Mouse (Mus musculus): ENCODE measurements around the gene Hist2h2aa2.
"Not testable (repeated sequence)": the region's sequence is repeated elsewhere in the genome, so short reads cannot be mapped to it uniquely, and the experiment has no call there.

The Hist2h2aa2 gene

GRCm38 (mm10) chr3:96236834-96237334 lies 3.2 kb downstream of the Hist2h2aa2 start:
- DNase-seq (ENCODE audit: low spot score in 2 of 2): no peak

- no peak for DNase-seq (ENCODE audit: low spot score in 2 of 2)
These were observed 4.2 kb downstream of the Hist2h2aa2 start for GRCm38 (mm10) chr3:96235836-96236235.

DNA sequence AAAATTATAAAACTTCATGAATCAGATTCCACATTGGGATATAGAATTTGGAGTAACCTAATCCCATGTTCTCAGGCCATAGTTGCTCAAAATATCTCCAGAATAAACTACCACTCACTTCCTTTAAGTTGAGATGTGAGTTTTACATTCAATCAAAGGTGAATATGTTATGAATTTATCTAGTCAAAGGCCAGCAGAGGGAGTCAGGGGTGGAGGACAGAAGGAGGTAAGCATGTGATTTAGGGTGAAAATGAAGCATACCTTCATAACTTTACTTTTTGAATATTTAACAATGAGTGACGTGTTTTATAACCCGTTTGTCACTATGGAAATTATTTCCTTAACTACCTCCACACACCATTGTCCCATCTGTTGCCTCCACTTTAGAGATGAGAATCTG lies 5.2 kb downstream of the Hist2h2aa2 start:
- no peak for DNase-seq (ENCODE audit: low spot score in 2 of 2)

- DNase-seq (ENCODE audit: low spot score in 2 of 2): no peak
These were observed 8.3 kb downstream of the Hist2h2aa2 start for GRCm38 (mm10) chr3:96231758-96232120.

GRCm38 (mm10) chr3:96230910-96231757 lies 8.9 kb downstream of the Hist2h2aa2 start:
- no peak for DNase-seq (ENCODE audit: low spot score in 2 of 2)

DNA sequence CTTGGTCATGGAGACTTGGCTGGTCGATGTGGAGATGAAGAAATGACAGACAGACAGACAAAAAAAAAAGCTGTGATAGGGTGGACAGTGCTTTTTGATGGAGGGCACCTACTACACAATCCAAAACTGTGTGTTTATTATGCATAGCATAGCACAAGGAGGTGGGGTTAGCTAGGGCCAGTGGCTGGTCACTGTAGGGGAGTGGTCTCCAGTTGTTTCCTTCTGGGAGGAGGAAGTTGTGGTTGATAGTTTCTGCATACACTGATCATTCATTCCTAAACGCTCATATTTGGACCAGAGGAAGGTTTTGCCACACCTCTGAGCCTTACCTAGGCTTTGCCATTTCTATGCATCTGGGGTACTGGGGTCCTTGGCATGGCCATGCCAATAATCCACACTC lies 9.7 kb downstream of the Hist2h2aa2 start:
- DNase-seq (ENCODE audit: low spot score in 2 of 2): no peak

- no peak for DNase-seq (ENCODE audit: low spot score in 2 of 2)
These were observed 11.2 kb downstream of the Hist2h2aa2 start for GRCm38 (mm10) chr3:96228828-96229227.

DNA sequence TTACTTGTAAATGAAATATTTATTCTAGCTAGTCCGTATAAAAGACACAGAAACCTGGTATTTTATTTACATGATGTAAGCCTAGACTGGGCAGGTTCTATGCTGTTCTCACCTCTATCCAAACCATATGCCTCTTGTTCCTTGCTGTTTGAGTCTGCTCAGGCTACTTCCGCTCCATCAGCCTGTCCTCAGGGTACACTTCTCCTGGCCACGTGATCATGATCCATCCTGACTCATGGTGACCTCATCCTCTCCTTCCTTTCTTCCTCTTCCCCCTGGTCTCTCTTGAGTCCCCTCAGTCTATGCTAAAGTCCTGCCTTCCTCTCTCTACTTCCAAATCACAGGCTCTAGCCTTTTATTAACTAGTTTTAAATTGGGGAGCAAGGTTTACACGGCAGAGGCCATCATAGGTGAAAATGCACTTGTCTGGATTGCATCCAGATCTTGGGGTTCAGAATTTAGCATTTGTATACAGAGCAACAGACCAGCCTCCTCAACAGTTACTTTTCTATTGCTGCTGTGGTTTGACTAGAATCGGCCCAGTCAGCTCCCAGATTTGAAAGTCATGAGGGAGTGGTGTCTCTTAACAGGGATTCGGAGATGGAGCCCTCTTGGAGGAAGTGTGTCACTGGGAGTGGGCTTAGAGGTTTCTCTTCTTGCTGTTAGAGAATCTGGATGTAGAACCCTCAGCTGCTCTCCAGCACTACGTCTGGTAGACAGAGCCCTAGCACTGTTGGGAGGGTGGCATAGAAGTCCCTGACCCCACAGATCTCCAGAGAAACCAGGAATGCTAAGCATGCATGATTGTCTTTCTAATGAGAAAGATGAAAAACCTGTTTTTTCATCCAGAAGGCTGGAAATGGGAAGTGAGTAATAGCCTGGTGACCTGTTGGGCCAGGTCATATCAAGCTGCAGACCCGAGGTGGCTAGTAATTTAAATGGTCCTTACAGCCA lies 13.1 kb downstream of the Hist2h2aa2 start:
- no peak for DNase-seq (ENCODE audit: low spot score in 2 of 2)

DNA sequence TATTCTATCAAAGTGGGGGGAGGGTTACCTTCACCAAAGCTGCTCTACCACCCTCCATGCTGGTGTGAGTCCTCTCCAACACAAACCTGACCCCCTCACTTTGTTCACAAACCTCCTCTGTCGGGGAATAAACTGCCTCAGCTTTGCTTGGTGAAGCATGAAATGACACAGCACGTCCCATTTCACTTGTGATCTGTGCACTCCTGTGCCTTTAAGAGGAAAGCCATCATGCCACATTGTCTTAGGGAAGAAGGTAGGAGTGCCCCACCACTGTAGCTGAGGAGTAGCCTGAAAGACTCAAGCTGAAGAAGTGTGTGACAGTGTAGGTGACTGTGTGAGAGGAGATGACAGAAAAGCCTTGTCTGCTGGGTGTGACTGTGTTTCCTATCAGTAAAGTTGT lies 14.7 kb downstream of the Hist2h2aa2 start:
- DNase-seq (ENCODE audit: low spot score in 2 of 2): no peak

- DNase-seq (ENCODE audit: low spot score in 2 of 2): no peak
These were observed 17.3 kb downstream of the Hist2h2aa2 start for GRCm38 (mm10) chr3:96222774-96223173.

GRCm38 (mm10) chr3:96221640-96222038 lies 18.4 kb downstream of the Hist2h2aa2 start:
- peak; percentile 18 to 28 for DNase-seq (ENCODE audit: low spot score in 2 of 2)

DNA sequence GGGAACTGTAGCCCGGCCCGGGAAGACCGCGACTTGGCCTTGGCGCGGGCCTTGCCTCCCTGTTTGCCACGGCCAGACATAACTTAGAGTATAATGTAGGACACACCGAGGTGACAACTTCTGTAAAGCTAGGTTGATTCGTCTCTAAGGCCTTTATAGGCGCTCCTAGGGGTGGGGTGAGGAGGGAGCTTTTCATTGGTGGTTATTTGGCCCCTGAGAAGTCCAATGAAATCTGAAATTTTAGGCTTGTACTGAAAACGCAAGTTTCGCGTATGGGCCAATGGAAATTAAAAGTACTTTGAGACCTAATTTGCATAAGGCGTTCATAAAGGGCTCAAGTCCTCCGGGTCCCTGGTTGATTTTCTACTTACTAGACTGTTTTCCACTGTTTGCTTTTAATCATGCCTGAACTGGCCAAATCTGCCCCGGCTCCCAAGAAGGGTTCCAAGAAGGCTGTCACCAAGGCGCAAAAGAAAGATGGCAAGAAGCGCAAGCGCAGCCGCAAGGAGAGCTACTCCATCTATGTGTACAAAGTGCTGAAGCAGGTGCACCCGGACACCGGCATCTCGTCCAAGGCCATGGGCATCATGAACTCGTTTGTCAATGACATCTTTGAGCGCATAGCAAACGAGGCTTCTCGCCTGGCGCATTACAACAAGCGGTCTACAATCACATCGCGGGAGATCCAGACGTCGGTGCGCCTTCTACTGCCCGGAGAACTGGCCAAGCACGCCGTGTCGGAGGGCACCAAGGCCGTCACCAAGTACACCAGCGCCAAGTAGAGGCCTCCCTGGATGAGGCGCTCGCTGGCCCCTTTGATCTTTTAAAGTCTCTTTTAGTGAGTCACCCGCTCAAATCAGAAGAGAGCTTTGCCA lies 19.1 kb downstream of the Hist2h2aa2 start, which contains the start of the genes Hist2h2ac and Hist2h2be:
Hist2h2ac (minus strand) TSS at position 116 of the 875 bp plus-strand sequence.
Hist2h2be (plus strand) TSS at position 355 of the 875 bp plus-strand sequence.
- DNase-seq (ENCODE audit: low spot score in 2 of 2): peak; percentile 78 to 83

DNA sequence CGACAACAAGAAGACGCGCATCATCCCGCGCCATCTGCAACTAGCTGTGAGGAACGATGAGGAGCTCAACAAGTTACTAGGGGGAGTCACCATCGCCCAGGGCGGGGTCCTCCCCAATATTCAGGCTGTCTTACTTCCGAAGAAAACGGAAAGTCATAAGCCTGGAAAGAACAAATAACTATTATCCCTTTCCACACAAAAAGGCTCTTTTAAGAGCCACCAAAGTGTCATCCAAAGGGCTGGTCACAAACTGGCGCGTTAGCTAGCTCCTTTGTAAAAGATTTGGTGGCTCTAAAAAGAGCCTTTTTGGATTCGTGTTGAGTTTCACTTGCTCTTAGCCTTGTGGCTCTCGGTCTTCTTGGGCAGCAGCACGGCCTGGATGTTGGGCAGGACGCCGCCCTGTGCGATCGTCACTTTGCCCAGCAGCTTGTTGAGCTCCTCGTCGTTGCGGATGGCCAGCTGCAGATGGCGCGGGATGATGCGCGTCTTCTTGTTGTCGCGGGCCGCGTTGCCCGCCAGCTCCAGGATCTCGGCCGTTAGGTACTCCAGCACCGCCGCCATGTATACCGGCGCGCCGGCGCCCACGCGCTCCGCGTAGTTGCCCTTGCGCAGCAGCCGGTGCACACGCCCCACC lies 19.8 kb downstream of the Hist2h2aa2 start:
- DNase-seq (ENCODE audit: low spot score in 2 of 2): not testable (repeated sequence)

DNA sequence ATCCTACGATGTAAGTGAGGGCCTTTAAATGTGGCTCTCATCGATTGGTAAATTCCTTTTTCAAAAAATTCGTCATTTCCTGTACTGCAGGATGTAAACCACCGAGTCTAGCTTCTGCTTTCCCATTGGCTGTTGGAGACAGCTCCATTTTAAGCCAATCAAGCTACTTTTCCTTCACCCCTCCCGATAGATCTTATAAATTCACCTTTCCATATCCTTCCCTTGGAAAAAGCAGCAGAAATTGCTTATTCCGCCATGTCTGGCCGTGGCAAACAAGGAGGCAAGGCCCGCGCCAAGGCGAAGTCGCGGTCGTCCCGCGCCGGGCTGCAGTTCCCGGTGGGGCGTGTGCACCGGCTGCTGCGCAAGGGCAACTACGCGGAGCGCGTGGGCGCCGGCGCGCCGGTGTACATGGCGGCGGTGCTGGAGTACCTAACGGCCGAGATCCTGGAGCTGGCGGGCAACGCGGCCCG lies 20.4 kb downstream of the Hist2h2aa2 start, which contains the start of the genes Bola1 and Hist2h2ab:
Bola1 (minus strand) TSS at position 49 of the 470 bp plus-strand sequence.
Hist2h2ab (plus strand) TSS at position 205 of the 470 bp plus-strand sequence.
- DNase-seq (ENCODE audit: low spot score in 2 of 2): peak; percentile 64 to 72

- peak in 1 of 2 experiments; percentile 37 for DNase-seq (ENCODE audit: low spot score in 2 of 2)
These were observed 20.9 kb downstream of the Hist2h2aa2 start for GRCm38 (mm10) chr3:96219191-96219641.

DNA sequence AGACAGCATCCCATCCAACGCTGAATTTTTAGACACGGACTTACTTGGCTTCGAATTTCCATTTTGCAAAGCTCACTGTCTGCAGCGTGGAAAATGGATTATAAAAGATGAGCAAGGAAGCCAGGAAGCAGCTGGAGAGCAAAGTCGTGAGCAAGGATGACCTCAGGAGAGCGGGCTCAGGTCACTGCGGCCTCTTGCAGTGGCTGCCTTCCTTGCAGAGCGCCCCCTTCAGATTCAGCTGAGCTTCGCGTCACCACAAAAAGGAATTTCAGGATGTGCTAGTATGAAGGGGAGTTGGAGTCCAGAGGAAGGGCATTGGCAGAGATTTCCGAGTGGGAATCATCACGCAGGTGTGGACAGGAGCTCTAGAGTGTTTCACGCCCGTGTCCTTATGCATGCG lies 30.8 kb downstream of the Hist2h2aa2 start:
- no peak for DNase-seq (ENCODE audit: low spot score in 2 of 2)

DNA sequence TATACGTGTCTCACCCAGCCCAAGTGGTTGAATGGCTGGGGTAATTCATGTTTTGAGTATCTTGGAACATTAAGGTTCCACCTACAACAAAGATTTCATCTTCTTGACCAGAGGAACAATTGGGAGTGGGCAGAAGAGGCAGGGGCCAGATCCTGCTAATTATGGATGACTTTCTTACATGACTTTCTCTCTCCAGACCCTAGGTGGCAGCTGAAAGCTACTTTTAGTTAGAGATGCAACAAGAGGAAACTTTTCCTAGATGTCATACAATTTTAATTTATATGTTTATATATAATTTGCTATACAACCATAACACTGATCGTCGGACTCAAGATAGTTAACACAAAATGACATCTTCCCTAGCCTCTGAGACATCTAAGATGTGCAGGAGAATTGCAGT lies 32.3 kb downstream of the Hist2h2aa2 start:
- no peak for DNase-seq (ENCODE audit: low spot score in 2 of 2)

DNA sequence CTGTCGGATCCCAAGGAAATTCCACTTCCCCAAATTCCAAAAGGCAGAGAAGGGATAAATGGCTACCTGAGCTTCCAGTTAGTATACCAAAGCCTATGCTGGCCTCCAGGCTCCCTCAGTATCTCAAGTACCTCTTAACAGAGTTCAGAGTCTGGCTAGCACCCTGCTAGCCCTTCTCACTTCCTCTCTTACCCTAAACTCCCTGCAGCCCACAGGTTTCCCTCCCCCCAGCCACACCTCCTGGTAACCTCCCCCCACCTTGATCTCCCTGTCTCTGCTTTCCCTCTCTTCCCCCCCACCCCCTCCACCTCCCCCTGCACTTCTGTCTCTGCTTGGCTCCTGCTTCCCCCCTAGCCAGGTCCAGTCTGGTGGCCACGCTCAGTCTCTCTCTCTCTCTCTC lies 40.3 kb downstream of the Hist2h2aa2 start:
- DNase-seq (ENCODE audit: low spot score in 2 of 2): no peak

GRCm38 (mm10) chr3:96198601-96199251 lies 41.4 kb downstream of the Hist2h2aa2 start:
- not testable (repeated sequence) for DNase-seq (ENCODE audit: low spot score in 2 of 2)

GRCm38 (mm10) chr3:96198181-96198580 lies 41.9 kb downstream of the Hist2h2aa2 start:
- DNase-seq (ENCODE audit: low spot score in 2 of 2): no peak
